Mouse (Mus musculus): Measurements from ENCODE around the gene Atf7ip2. TPM values are rescaled to one million over a fixed set of nuclear protein-coding genes. Genes with fewer than 3 reads are reported as not detected.

The Atf7ip2 gene
- polyA plus RNA-seq, 1 experiment = 0.06 TPM

DNA sequence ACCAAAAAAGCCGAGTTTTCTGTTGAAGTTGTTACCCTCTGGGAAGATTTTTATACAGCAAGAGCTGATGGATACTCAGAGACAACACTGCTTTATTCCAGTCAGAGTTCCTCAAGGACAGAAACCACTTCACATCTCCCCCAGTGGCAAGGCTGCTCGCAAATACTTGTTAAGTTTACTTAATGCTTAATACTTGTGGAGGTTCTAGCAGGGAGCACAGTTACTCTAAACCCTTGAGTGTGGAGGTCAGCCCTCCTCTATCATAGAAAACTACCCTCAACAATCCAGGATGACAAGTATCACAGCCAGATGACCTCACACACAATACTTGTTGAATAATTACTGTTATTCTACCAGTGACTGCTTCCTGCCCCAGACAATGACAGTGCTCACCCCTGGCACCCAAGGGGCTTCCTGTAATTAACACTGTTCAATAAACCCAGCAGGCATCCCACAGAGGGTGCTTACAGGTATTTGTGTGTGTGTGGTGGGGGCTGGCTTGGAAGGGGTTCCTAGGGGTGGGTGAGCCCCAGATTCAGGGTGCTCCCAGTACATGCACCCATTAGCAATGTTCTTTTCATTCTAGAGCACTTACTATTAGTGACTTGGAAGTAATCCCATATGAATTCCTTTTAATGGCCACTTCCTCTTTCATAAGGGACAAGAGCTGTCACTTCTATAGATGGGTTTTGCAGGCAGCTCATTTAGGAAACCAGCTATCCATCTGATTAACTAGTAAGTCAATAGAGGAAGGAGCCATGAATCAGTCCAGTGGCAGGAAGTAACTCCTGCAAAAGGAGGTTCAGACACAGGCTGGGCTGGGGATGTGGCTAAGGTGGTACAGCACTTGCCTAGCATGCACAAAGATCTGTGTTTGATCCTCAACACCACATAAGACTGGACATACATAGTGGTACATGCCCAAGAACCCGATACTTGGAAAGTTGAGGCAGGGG, 108.0 kb downstream of the Atf7ip2 start:
- Histone ChIP-seq H3K4me3 (ENCODE audit: insufficient read depth, poor library complexity, severe bottlenecking) (no peak overlapping the region), H3K27me3 (ENCODE audit: control insufficient read depth, insufficient read depth, insufficient read length) (no peaks in the 10 kb centered on the region), H3K79me3 (ENCODE audit: low read depth) (peaks cover 3% of the 10 kb centered on the region), H3K79me2 (ENCODE audit: control insufficient read depth, insufficient read depth) (peaks cover 16% of the 10 kb centered on the region), H3ac (ENCODE audit: control insufficient read depth, insufficient read length, low read depth) (no peak overlapping the region), H3K36me3 (ENCODE audit: control insufficient read depth, insufficient read depth) (no peaks in the 10 kb centered on the region)
- TF ChIP-seq CTCF (IDR thresholded peaks at IDR 0.05; ENCODE audit: control insufficient read depth, insufficient read depth, insufficient read length) = no peak
- no peak for TF ChIP-seq CEBPB (IDR thresholded peaks at IDR 0.05; ENCODE audit: low read depth)
- no peak for TF ChIP-seq MYOG (IDR thresholded peaks at IDR 0.05; ENCODE audit: control insufficient read depth, extremely low read depth, insufficient read length)
- TF ChIP-seq FOSL1 (IDR thresholded peaks at IDR 0.05; ENCODE audit: insufficient read depth, low read length, poor library complexity, severe bottlenecking) = no peak
- TF ChIP-seq USF1 (IDR thresholded peaks at IDR 0.05; ENCODE audit: low read depth) = no peak
- TF ChIP-seq MYOD1 (IDR thresholded peaks at IDR 0.05; ENCODE audit: control insufficient read depth, insufficient read length, low read depth) = no peak
- TF ChIP-seq MAX (IDR thresholded peaks at IDR 0.05) = no peak

Small RNA genes within 50 kb of the gene (microRNA-seq; reads per million reads assigned to microRNA genes)
- gene Gm22932 (ENCODE audit: borderline microRNAs expressed) = not detected

Other genes starting within 250 kb of the Atf7ip2 start
- gene Grin2a, start 197.2 kb upstream of the Atf7ip2 start, polyA plus RNA-seq (2012; fragmentation: generic; extraction: Trizol) = 0.01 TPM
- 0.15 TPM for gene Rpl39l, start 22.5 kb upstream of the Atf7ip2 start, polyA plus RNA-seq (2012; fragmentation: generic; extraction: Trizol)
- 41.2 TPM for gene Emp2, start 121.3 kb downstream of the Atf7ip2 start, polyA plus RNA-seq (2012; fragmentation: generic; extraction: Trizol)
- gene Tekt5, start 202.8 kb downstream of the Atf7ip2 start, polyA plus RNA-seq (2012; fragmentation: generic; extraction: Trizol) = not detected
- gene Nubp1, start 219.2 kb downstream of the Atf7ip2 start, polyA plus RNA-seq (2012; fragmentation: generic; extraction: Trizol) = 67.6 TPM

Data from C2C12 (cell line).